Mouse (Mus musculus) liver, embryonic 14.5 days (tissue): Measurements from ENCODE around the gene Tmem86b.

Experiments
- CTCF ChIP-seq: IDR thresholded peaks from 2 replicates; pipeline ENCODE4 v1.5.1; 2016; ENCODE audit warnings: antibody characterized with exemption, low read depth, control low read depth
- EP300 ChIP-seq: IDR thresholded peaks from 2 replicates; pipeline ENCODE4 v1.6.1; 2016; ENCODE audit warnings: antibody characterized with exemption, low read depth

DNA sequence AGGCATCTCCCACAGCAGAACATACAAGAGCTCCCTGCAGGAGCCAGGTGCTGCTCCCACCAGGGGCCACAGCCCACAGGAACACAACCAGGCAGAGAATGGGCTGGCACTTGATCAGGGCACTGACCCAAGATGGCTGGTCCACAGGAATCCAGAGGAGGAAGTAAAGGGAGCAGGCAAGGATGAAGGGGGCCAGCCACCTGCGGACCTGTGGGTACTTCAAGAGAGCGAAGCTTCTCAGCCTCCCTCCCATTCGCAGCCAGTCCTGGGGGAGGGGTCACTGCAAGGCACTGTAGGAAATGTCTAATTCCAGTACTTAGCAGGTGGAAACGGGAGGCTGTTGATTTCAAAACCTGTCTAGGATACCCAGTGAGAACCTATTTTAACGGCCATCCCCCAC, 1.6 kb downstream of the Tmem86b start:
- no peak for TF ChIP-seq CTCF
- no peak for TF ChIP-seq EP300
